ENCODE assay signal across 8 mouse cellular contexts in genomic region chr19:44295741-44296140, GRCm38 (mm10). TPM values are rescaled to one million over a fixed set of nuclear protein-coding genes. Genes with fewer than 3 reads are reported as not detected.
DNase-seq lines count a peak whose midpoint lies in the region; ATAC-seq and TF ChIP-seq lines count a peak whose summit lies in the region.

No protein-coding gene starts in this region.

- intact Hi-C loops in heart, postnatal 25 days (cut with DNase I) = loop anchor here (1.0 to 10.0 kb wide), 3 partner anchors 50 to 131 kb away; no protein-coding TSS in a partner anchor

- H3K4me1 ChIP-seq in E14TG2a.4 (replicated peaks; ENCODE audit: low read depth, low read length) = peaks cover 78% of the 10 kb centered on the region
- peaks cover 69% of the 10 kb centered on the region for H3K4me1 ChIP-seq in forebrain, embryonic 15.5 days
- H3K4me1 ChIP-seq in lung, adult 2 months (ENCODE audit: control insufficient read depth, insufficient read depth, low read length) = peaks cover 9% of the 10 kb centered on the region
- peaks cover 79% of the 10 kb centered on the region for H3K4me1 ChIP-seq in neural tube, embryonic 15.5 days

- peak; percentile 86 for DNase-seq in cerebellum, adult 11 months
- peak; percentile 67 for DNase-seq in heart, postnatal 25 days (ENCODE audit: low spot score)
- DNase-seq in layer of hippocampus, adult 18-20 months (ENCODE audit: low spot score in 2 of 2) = peak; percentile 78 to 92
- DNase-seq in lung, adult 2 months = peak; percentile 86
- peak; percentile 77 for DNase-seq in testis, postnatal 14 days (ENCODE audit: low spot score)

- ATAC-seq in forebrain, embryonic 15.5 days (replicated peaks) = no peak
- no peak for ATAC-seq in neural tube, embryonic 15.5 days (ENCODE audit: low FRiP score)

- H3K4me2 ChIP-seq in forebrain, embryonic 15.5 days (replicated peaks) = peak overlapping the region; percentile 96
- peak overlapping the region; percentile 99 for H3K4me2 ChIP-seq in neural tube, embryonic 15.5 days

- peak overlapping the region; percentile 56 for H3K27ac ChIP-seq in forebrain, embryonic 15.5 days (replicated peaks)
- H3K27ac ChIP-seq in neural tube, embryonic 15.5 days (replicated peaks) = peak overlapping the region; percentile 99

- WGBS in forebrain, embryonic 15.5 days = under 1% methylated on average over 4 of the region's 4 CpGs
- WGBS in lung, adult 2 months = 5% methylated on average over 4 of the region's 4 CpGs
- WGBS in neural tube, embryonic 15.5 days = under 1% methylated on average over 4 of the region's 4 CpGs

- peak overlapping the region; percentile 98 for H3K4me3 ChIP-seq in E14TG2a.4 (replicated peaks; ENCODE audit: low read length)
- peak overlapping the region; percentile 78 for H3K4me3 ChIP-seq in forebrain, embryonic 15.5 days
- H3K4me3 ChIP-seq in lung, adult 2 months (replicated peaks; ENCODE audit: extremely low read depth, low read depth, low read length) = peak overlapping the region; percentile 50
- H3K4me3 ChIP-seq in neural tube, embryonic 15.5 days (replicated peaks) = peak overlapping the region; percentile 76

- peak; percentile 40; the same call in 1 of the 2 replicates for TF ChIP-seq POLR2A in lung, adult 2 months (IDR thresholded peaks at IDR 0.05; ENCODE audit: borderline replicate concordance, extremely low read depth, low read depth, low read length)

- peak; percentile 91 for TF ChIP-seq CTCF in E14TG2a.4 (conservative IDR thresholded peaks at IDR 0.05; ENCODE audit: low read length)
- TF ChIP-seq CTCF in lung, adult 2 months (IDR thresholded peaks at IDR 0.05; ENCODE audit: insufficient read depth, low read length) = peak; percentile 99

- peak overlapping the region; percentile 56 for H3K9ac ChIP-seq in forebrain, embryonic 15.5 days (replicated peaks)
- H3K9ac ChIP-seq in neural tube, embryonic 15.5 days (replicated peaks) = peak overlapping the region; percentile 67

- no peaks in the 10 kb centered on the region for H3K27me3 ChIP-seq in E14TG2a.4 (ENCODE audit: insufficient read depth, low read length)
- H3K27me3 ChIP-seq in forebrain, embryonic 15.5 days = no peaks in the 10 kb centered on the region
- no peaks in the 10 kb centered on the region for H3K27me3 ChIP-seq in neural tube, embryonic 15.5 days (replicated peaks)

- no peaks in the 10 kb centered on the region for H3K9me3 ChIP-seq in E14TG2a.4 (ENCODE audit: low read length)
- no peaks in the 10 kb centered on the region for H3K9me3 ChIP-seq in forebrain, embryonic 15.5 days
- no peaks in the 10 kb centered on the region for H3K9me3 ChIP-seq in neural tube, embryonic 15.5 days (replicated peaks)

- peaks cover 61% of the 10 kb centered on the region for H3K36me3 ChIP-seq in E14TG2a.4 (ENCODE audit: insufficient read depth, low read length)
- H3K36me3 ChIP-seq in forebrain, embryonic 15.5 days = peaks cover 33% of the 10 kb centered on the region
- H3K36me3 ChIP-seq in neural tube, embryonic 15.5 days = peaks cover 41% of the 10 kb centered on the region

RNA-seq across cellular contexts. Expression of gene Scd2, which starts 2.3 kb away (rescaled TPM):
- polyA plus RNA-seq in forebrain, embryonic 15.5 days (2015; fragmentation: Nextera tagmentation; extraction: Ambion mirVana) = 253 and 267 TPM in 2 replicates
- total RNA-seq in heart, postnatal 25 days (2021) = 10 to 100 TPM; 12.5 to 13.1 TPM
- total RNA-seq in layer of hippocampus, adult 18-20 months (2021) = 100 to 1,000 TPM; 656 to 658 TPM
- polyA plus RNA-seq in lung, adult 2 months (2012; rRNA removed) = 289 and 384 TPM in 2 replicates
- polyA plus RNA-seq in neural tube, embryonic 15.5 days (2015; fragmentation: Nextera tagmentation; extraction: Ambion mirVana) = 256 and 264 TPM in 2 replicates

RNA-seq across cellular contexts. Expression of gene Scd4, which starts 37.2 kb away (rescaled TPM):
- polyA plus RNA-seq in forebrain, embryonic 15.5 days (2015; fragmentation: Nextera tagmentation; extraction: Ambion mirVana) = 0.15 and 0.23 TPM in 2 replicates
- 1 to 10 TPM; 6.5 to 9.2 TPM for total RNA-seq in heart, postnatal 25 days (2021)
- total RNA-seq in layer of hippocampus, adult 18-20 months (2021) = 1 to 10 TPM; 2.2 to 2.4 TPM
- polyA plus RNA-seq in lung, adult 2 months (2012; rRNA removed) = 0.46 and 0.97 TPM in 2 replicates
- 0.09 and 0.15 TPM in 2 replicates for polyA plus RNA-seq in neural tube, embryonic 15.5 days (2015; fragmentation: Nextera tagmentation; extraction: Ambion mirVana)
